Mouse (Mus musculus): ENCODE results near the gene Dock1. TPM values are rescaled to one million over a fixed set of nuclear protein-coding genes. Genes with fewer than 3 reads are reported as not detected.

Gene Dock1
- polyA plus RNA-seq, 1 experiment from 2014 or later = 25.6 TPM

DNA sequence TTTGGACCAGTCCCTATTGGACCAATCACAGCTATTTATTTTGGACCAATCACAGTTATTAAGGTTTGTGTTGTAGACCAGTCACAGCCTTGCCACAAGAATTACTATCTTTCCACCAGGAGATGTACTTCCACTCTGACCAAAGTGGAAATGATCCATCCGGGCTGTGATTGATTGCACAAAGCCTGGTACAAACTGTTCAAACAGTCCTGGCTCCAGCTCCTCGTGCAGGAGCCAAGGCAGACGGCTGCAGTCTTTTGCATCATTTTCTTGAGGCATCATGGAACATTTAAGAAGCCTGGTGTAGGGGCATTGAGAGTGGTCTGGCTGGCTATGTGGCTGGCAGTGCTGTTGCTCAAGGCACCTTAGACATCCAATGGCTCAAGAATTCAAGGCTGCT lies 358.7 kb downstream of the Dock1 start:
- peaks cover 8% of the 10 kb centered on the region for H3K4me1 ChIP-seq
- no peaks in the 10 kb centered on the region for H3K27me3 ChIP-seq (ENCODE audit: poor library complexity, severe bottlenecking)
- no peak for DNase-seq (ENCODE audit: extremely low spot score, low spot score)
- H3K36me3 ChIP-seq (replicated peaks) = no peaks in the 10 kb centered on the region
- WGBS = 88% methylated on average over 3 of the region's 3 CpGs
- H3K9me3 ChIP-seq = no peaks in the 10 kb centered on the region
- no peak overlapping the region for H3K4me3 ChIP-seq
- no peak overlapping the region for H3K27ac ChIP-seq

DNA sequence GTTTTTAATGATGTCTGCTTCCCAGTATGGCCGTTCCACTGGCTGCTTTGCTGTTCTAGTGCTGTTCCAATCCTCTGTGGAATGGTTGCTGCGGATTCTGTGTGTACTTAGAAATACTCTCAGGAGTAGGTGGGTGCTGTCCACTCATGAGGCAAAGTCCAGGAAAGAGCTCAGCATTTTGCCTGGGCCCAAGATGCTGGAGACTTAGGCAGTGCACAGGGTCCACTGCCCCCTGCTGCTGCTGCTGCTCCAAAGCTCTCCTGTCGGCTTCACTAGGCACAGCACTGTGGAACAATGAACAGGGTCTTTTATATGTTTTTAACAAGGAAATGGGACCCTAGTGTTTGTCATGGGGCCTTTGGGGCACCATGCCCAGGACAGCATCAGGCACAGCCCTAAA lies 361.0 kb downstream of the Dock1 start:
- no peaks in the 10 kb centered on the region for H3K36me3 ChIP-seq (replicated peaks)
- no peaks in the 10 kb centered on the region for H3K9me3 ChIP-seq
- no peak overlapping the region for H3K27ac ChIP-seq
- H3K4me1 ChIP-seq = peaks cover 8% of the 10 kb centered on the region
- WGBS = 73% methylated on average over 3 of the region's 3 CpGs
- no peaks in the 10 kb centered on the region for H3K27me3 ChIP-seq (ENCODE audit: poor library complexity, severe bottlenecking)
- no peak for DNase-seq (ENCODE audit: extremely low spot score, low spot score)
- H3K4me3 ChIP-seq = no peak overlapping the region

DNA sequence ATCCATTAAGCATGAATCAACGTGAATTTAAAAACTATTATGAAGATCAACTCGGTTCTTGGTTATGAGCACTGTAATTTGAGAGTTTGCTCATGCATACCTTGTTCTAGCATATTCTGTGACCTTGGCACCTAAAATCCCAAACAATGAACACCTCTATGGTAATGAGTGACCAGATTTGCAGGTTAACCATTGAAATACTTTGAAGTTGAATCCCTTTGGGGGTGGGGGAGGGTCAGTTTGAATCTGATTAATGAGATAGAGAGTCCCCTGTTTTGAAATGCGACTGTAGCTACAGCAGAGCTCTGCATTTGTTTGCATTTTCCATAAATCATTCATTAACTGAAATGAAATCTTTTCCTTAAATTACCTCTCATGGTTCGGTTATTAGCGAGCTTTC lies 364.4 kb downstream of the Dock1 start:
- Histone ChIP-seq H3K4me3 (no peak overlapping the region), H3K27me3 (ENCODE audit: poor library complexity, severe bottlenecking) (no peaks in the 10 kb centered on the region), H3K9me3 (no peaks in the 10 kb centered on the region), H3K27ac (no peak overlapping the region), H3K4me1 (peaks cover 8% of the 10 kb centered on the region), H3K36me3 (replicated peaks) (no peaks in the 10 kb centered on the region)
- WGBS = 90% methylated on average over 5 of the region's 5 CpGs
- DNase-seq (ENCODE audit: extremely low spot score, low spot score) = no peak

DNA sequence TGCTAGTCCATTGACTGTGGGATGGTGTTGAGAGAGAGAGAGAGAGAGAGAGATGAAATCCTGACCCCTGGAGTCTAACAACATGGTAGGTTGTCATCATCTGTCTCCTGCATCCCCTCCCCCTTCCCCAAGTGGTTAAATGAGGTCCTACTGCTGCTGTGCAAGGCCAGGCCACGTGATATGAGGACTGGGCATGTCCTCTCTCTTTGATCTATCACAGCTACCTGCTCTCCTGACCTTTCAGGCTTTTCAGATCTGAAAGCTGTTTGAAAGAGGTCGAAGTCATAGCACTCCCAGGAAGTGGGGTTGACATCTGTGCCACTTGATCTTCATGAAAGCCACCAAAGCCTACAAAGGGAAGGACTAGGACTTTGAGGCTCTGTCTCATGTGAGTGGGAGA lies 365.2 kb downstream of the Dock1 start:
- H3K36me3 ChIP-seq (replicated peaks) = no peaks in the 10 kb centered on the region
- no peaks in the 10 kb centered on the region for H3K27me3 ChIP-seq (ENCODE audit: poor library complexity, severe bottlenecking)
- 68% methylated on average over 2 of the region's 2 CpGs for WGBS
- H3K4me1 ChIP-seq = peaks cover 8% of the 10 kb centered on the region
- H3K4me3 ChIP-seq = no peak overlapping the region
- H3K27ac ChIP-seq = no peak overlapping the region
- no peak for DNase-seq (ENCODE audit: extremely low spot score, low spot score)
- no peaks in the 10 kb centered on the region for H3K9me3 ChIP-seq

DNA sequence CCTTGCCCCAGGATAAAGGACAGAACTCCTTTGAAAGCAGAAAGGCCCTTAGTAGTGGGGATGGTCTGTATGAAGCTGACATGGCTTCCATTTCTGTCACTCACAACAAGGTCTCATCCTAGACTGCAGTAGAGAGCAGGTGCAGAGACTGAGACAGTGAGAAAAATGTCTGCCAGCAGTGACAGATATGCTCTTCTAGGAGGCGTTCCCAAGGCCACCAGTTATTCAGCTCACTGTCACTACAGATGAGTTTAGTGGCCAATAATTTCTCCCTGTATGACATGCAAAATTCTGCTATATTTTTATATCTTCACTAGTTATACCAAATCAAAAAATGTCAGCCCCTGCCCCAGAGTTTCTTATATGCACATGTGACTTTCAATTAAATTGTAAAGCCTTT lies 368.5 kb downstream of the Dock1 start:
- Histone ChIP-seq H3K9me3 (no peaks in the 10 kb centered on the region), H3K4me3 (no peak overlapping the region), H3K27ac (no peak overlapping the region), H3K36me3 (replicated peaks) (no peaks in the 10 kb centered on the region), H3K27me3 (ENCODE audit: poor library complexity, severe bottlenecking) (no peaks in the 10 kb centered on the region), H3K4me1 (no peaks in the 10 kb centered on the region)
- DNase-seq (ENCODE audit: extremely low spot score, low spot score) = no peak
- 81% methylated on average over 1 of the region's 1 CpGs for WGBS

DNA sequence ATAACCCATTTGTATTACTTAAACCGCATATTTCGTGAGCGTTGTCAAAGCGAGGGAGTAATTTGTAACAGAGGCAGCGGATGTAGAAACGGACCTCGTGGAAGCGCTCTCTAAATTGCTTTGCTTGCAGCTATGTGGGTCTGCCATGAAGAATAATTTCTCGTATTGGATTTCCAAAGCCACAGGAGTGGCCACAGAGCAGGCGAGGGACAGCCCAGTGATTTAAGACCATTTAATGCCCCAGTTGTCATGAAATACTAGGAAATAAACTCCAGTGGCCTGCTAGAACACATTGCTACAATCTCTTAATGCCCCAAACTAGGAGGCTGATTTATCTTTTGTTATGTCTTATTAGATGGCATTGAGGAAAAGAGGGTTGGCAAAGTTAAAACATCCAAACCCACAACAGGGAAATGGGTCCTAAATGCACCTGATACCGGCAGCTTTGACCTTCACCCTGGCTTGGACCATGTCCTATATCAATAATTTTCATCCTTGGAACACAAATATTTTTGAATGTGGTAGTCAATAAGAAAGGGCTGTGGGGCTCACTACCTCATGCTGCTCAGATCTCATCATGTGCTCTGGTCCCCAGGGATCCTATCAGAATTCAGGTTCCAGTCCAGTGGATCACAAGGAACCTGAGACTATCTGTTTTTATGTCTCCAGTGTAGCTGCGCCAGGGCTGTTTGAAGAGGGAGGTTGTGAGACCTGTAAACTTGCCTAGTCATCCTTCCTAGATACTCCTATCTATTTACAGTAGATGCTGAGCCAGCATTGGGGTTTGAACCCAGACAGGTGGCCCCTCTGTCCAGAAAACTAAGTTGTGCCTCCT lies 373.7 kb downstream of the Dock1 start:
- H3K4me1 ChIP-seq = no peaks in the 10 kb centered on the region
- H3K9me3 ChIP-seq = no peaks in the 10 kb centered on the region
- H3K36me3 ChIP-seq (replicated peaks) = no peaks in the 10 kb centered on the region
- WGBS = 92% methylated on average over 12 of the region's 12 CpGs
- no peak overlapping the region for H3K4me3 ChIP-seq
- no peaks in the 10 kb centered on the region for H3K27me3 ChIP-seq (ENCODE audit: poor library complexity, severe bottlenecking)
- no peak for DNase-seq (ENCODE audit: extremely low spot score, low spot score)
- H3K27ac ChIP-seq = no peak overlapping the region

DNA sequence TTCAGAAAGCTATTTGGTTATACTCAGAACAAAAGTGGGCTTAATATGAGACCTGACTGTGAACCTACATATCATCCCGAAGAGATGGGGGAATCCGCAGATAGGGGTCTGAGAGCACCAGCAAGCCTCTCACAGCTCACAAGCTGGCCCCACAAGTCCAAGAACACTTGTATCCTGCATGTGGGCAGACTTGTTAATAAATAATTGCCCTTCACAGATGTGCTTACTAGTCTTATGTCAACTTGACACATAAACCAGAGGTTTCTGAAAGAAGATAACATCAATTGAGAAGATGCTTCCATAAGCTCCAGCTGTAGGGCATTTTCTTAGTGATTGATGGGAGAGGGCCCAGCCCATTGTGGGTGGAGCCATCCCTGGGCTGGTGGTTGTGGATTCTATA lies 379.0 kb downstream of the Dock1 start:
- no peaks in the 10 kb centered on the region for H3K9me3 ChIP-seq
- whole genome bisulfite sequencing = 95% methylated on average over 2 of the region's 2 CpGs
- no peaks in the 10 kb centered on the region for H3K27me3 ChIP-seq (ENCODE audit: poor library complexity, severe bottlenecking)
- no peaks in the 10 kb centered on the region for H3K36me3 ChIP-seq (replicated peaks)
- H3K4me3 ChIP-seq = no peak overlapping the region
- no peak for DNase-seq (ENCODE audit: extremely low spot score, low spot score)
- no peak overlapping the region for H3K27ac ChIP-seq
- no peaks in the 10 kb centered on the region for H3K4me1 ChIP-seq

DNA sequence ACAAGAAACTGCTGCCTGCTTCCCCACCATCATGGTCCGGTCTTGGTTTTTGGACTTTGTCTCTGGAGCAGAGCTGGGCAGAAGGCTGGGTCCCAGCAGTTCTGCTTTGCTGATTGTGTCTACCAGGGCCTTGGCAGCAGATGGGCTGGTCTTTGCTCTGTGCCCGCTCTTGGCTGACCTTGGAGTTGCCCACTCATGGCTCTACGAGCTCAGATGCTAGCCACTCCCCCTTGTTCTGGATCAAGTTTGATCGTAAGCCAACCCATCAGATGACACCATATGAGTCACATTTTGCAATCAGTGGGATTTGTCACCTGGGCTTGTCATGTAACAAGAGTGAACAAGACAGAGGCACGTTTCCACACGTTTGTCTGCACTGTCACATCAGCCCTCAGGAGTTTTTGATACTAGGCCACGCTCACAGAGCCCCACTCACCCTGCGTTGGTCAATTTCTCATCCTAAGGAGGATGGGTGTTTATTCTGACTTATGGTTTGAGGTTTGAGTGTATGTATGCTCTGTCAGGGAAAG lies 382.8 kb downstream of the Dock1 start:
- H3K4me1 ChIP-seq = no peaks in the 10 kb centered on the region
- no peaks in the 10 kb centered on the region for H3K27me3 ChIP-seq (ENCODE audit: poor library complexity, severe bottlenecking)
- no peaks in the 10 kb centered on the region for H3K36me3 ChIP-seq (replicated peaks)
- H3K9me3 ChIP-seq = no peaks in the 10 kb centered on the region
- 93% methylated on average over 8 of the region's 8 CpGs for WGBS
- no peak for DNase-seq (ENCODE audit: extremely low spot score, low spot score)
- no peak overlapping the region for H3K4me3 ChIP-seq
- no peak overlapping the region for H3K27ac ChIP-seq

DNA sequence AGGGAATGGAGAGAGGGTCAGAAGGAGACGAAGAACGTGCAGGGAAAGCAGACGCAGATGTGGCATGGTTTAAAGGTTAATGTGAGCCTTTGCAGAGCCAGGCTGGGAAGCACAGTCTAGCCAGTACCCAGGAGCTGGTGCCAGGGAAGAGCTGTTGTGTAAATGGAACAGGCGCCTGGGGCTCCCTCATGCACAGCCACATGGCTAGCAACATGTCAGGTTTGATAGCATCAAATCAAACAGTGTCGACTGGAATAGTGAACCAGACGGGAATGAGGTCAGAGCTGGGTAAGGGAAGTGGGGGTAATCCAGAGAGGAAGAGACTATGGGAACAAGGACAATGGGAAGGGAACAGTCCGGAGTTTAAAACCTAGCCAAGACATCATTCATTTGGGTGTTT lies 384.2 kb downstream of the Dock1 start:
- H3K4me1 ChIP-seq = no peaks in the 10 kb centered on the region
- no peaks in the 10 kb centered on the region for H3K27me3 ChIP-seq (ENCODE audit: poor library complexity, severe bottlenecking)
- H3K9me3 ChIP-seq = no peaks in the 10 kb centered on the region
- no peak overlapping the region for H3K27ac ChIP-seq
- WGBS = 91% methylated on average over 7 of the region's 7 CpGs
- DNase-seq (ENCODE audit: extremely low spot score, low spot score) = no peak
- H3K4me3 ChIP-seq = no peak overlapping the region
- H3K36me3 ChIP-seq (replicated peaks) = no peaks in the 10 kb centered on the region

DNA sequence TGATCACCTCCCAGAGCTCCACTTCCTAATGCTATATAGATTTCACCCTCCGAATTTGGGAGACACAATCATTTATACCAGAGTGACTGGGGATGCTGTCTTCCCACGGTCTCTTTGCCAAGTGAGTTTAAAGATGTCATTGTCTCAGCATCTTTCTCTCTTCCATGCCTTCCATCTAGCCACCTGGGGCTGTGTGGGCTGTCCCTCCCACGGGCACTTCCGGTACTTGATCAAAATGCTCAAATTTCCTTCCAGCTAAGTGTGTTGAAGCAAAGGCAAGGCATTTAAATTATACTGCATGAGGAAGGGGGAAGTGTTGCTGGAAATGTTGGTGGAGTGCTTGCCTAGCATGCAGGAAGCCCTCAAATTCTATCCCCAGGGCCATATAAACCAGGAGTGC lies 388.6 kb downstream of the Dock1 start:
- DNase-seq (ENCODE audit: extremely low spot score, low spot score) = no peak
- H3K4me1 ChIP-seq = peaks cover 13% of the 10 kb centered on the region
- no peak overlapping the region for H3K27ac ChIP-seq
- H3K9me3 ChIP-seq = no peaks in the 10 kb centered on the region
- H3K4me3 ChIP-seq = no peak overlapping the region
- WGBS = 88% methylated on average over 4 of the region's 4 CpGs
- H3K36me3 ChIP-seq (replicated peaks) = peaks cover 10% of the 10 kb centered on the region; the same call in 1 of the 2 replicates
- no peaks in the 10 kb centered on the region for H3K27me3 ChIP-seq (ENCODE audit: poor library complexity, severe bottlenecking)

DNA sequence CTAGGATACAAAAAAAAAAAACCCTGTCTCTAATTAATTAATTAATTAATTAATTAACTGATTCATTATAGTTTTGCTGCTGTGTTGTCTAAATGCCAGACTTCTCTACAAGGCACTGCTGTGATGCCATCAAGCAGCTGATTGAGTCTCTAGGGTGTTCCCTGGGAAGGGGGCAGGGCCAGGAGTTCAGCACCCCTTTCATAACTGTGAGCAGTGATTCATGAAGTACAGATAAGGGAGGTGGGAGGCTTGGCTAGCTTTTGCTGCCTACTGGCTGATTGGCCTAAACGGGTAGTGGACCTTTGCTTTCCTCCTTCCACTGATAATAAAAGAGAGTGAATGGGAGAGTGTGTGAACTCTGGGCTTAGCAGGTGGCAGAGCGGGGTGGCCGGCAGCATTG lies 389.1 kb downstream of the Dock1 start:
- Histone ChIP-seq H3K36me3 (replicated peaks) (peaks cover 10% of the 10 kb centered on the region; the same call in 1 of the 2 replicates), H3K9me3 (no peaks in the 10 kb centered on the region), H3K4me3 (no peak overlapping the region), H3K27ac (no peak overlapping the region), H3K27me3 (ENCODE audit: poor library complexity, severe bottlenecking) (no peaks in the 10 kb centered on the region), H3K4me1 (peaks cover 18% of the 10 kb centered on the region)
- 86% methylated on average over 3 of the region's 3 CpGs for WGBS
- DNase-seq (ENCODE audit: extremely low spot score, low spot score) = no peak

DNA sequence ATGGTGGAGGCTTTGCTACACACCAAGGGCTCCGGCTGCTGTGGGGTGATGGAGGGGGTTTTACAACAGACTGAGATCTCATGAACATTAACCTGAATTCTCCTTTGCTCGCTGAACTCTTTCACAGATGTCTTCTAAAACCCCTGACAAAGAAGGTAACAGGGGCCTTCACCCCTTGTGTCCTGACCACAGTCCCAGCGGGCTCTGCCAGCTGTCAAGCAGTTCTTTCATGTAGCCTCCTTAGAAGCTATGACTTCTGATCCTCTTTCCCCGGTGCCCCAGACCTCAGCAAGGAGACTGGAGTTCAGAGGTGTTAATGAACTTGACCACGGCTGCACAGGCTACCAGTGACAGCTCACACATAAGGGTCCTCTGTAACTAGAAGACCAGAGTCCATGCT lies 393.4 kb downstream of the Dock1 start:
- 88% methylated on average over 5 of the region's 5 CpGs for WGBS
- no peaks in the 10 kb centered on the region for H3K27me3 ChIP-seq (ENCODE audit: poor library complexity, severe bottlenecking)
- H3K4me1 ChIP-seq = peaks cover 34% of the 10 kb centered on the region
- DNase-seq (ENCODE audit: extremely low spot score, low spot score) = no peak
- peaks cover 10% of the 10 kb centered on the region; the same call in 1 of the 2 replicates for H3K36me3 ChIP-seq (replicated peaks)
- no peak overlapping the region for H3K27ac ChIP-seq
- no peaks in the 10 kb centered on the region for H3K9me3 ChIP-seq
- no peak overlapping the region for H3K4me3 ChIP-seq

DNA sequence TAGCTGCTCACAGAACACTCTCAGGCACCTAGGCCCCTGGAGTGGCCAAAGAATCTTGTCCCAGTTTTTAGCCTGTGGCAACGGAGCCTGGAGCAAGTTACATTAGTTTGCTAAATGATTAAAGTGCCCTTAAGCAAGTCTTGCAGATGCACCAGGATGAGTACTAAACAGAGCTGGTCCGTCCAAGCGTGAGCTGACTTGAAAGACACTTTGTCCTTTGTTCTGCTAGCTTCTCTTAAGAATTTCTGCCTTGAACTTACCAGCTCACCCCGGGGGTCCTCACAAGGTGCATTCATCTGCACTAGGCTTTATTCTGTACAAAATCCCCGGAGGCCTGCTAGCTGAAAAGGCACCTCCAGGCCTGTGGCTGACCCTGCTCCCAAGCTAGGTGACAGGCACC lies 394.8 kb downstream of the Dock1 start:
- H3K27me3 ChIP-seq (ENCODE audit: poor library complexity, severe bottlenecking) = no peaks in the 10 kb centered on the region
- no peak for DNase-seq (ENCODE audit: extremely low spot score, low spot score)
- peaks cover 39% of the 10 kb centered on the region for H3K4me1 ChIP-seq
- H3K36me3 ChIP-seq (replicated peaks) = peaks cover 5% of the 10 kb centered on the region; the same call in 1 of the 2 replicates
- H3K27ac ChIP-seq = 0 out of 2 replicates have a peak overlapping the region, but pooled peaks have one; percentile 40
- no peak overlapping the region for H3K4me3 ChIP-seq
- WGBS = 21% methylated on average over 5 of the region's 5 CpGs
- no peaks in the 10 kb centered on the region for H3K9me3 ChIP-seq

Measured in forebrain, embryonic 10.5 days (tissue).